Mouse (Mus musculus) left cerebral cortex, postnatal 14 days (tissue): ENCODE data around the gene Klrb1. TPM values are rescaled to one million over a fixed set of nuclear protein-coding genes. Genes with fewer than 3 reads are reported as not detected.
"Not testable (repeated sequence)": the region's sequence is repeated elsewhere in the genome, so short reads cannot be mapped to it uniquely, and the experiment has no call there.

ENCODE experiments used
- DNase-seq, 2 experiments: peaks; one replicate each; pipeline ENCODE4 v3.0.0; 2021 to 2022; ENCODE audit warnings: low spot score in 2 of 2, mixed read lengths in 1 of 2
- intact Hi-C: fragments of 180-260 bp; cut with DNase I; formaldehyde crosslinking; loops from one replicate; pipeline ENCODE4 v1.15.1; 2025
- long read RNA-seq, 2 experiments: library from polyadenylated mRNA; stranded (forward); transcript quantifications; one replicate each; pipeline ENCODE4 v2.0.0; 2021
- total RNA-seq, 2 experiments: library from RNA; stranded (reverse); gene quantifications; 2 replicates each; pipeline ENCODE4 v1.2.3; 2021

The Klrb1 gene
- total RNA-seq = under 1 TPM in 1 of 2 experiments, not detected in 1; 0.47 TPM
- long read RNA-seq, experiment 1 = 0 reads
- long read RNA-seq, experiment 2 = 0 reads

GRCm38 (mm10) chr6:128722959-128723358 is at the start of gene Klrb1:
Klrb1 (minus strand) TSS chr6:128723059.
- intact Hi-C loops = no loop called here
- DNase-seq = no peak

GRCm38 (mm10) chr6:128769481-128770253 is 46.8 kb upstream of the Klrb1 start:
- no peak for DNase-seq
- intact Hi-C loops = loop anchor here (10.0 kb wide), 1 partner anchor 465 kb away; no protein-coding TSS in a partner anchor

- intact Hi-C loops = loop anchor here (10.0 kb wide), 1 partner anchor 467 kb away; no protein-coding TSS in a partner anchor
These were observed 45.2 kb upstream of the Klrb1 start for GRCm38 (mm10) chr6:128768047-128768446.

GRCm38 (mm10) chr6:128766486-128767254 is 43.8 kb upstream of the Klrb1 start:
- peak in 1 of 2 experiments; percentile 39 for DNase-seq
- intact Hi-C loops = loop anchor here (10.0 kb wide), 1 partner anchor 468 kb away; no protein-coding TSS in a partner anchor

More at GRCm38 (mm10) chr6:128768047-128768446, 45.2 kb upstream of the Klrb1 start:
- no peak for DNase-seq

GRCm38 (mm10) chr6:128765211-128765610 is 42.4 kb upstream of the Klrb1 start:
- no peak for DNase-seq
- intact Hi-C loops = loop anchor here (10.0 kb wide), 1 partner anchor 470 kb away; no protein-coding TSS in a partner anchor

- intact Hi-C loops = loop anchor here (1.0 to 10.0 kb wide), 2 partner anchors 38 to 470 kb away; no protein-coding TSS in a partner anchor
These were observed 41.7 kb upstream of the Klrb1 start for GRCm38 (mm10) chr6:128764598-128764997.

GRCm38 (mm10) chr6:128763736-128764523 is 41.1 kb upstream of the Klrb1 start:
- intact Hi-C loops = loop anchor here (1.0 to 10.0 kb wide), 2 partner anchors 38 to 471 kb away; no protein-coding TSS in a partner anchor
- DNase-seq = peak; percentile 97 to 100

More at GRCm38 (mm10) chr6:128764598-128764997, 41.7 kb upstream of the Klrb1 start:
- no peak for DNase-seq

GRCm38 (mm10) chr6:128762892-128763670 is 40.2 kb upstream of the Klrb1 start:
- intact Hi-C loops = loop anchor here (10.0 kb wide), 1 partner anchor 472 kb away; no protein-coding TSS in a partner anchor

GRCm38 (mm10) chr6:128761144-128761540 is 38.3 kb upstream of the Klrb1 start:
- DNase-seq = no peak
- intact Hi-C loops = loop anchor here (2.0 to 10.0 kb wide), 2 partner anchors 82 to 474 kb away; no protein-coding TSS in a partner anchor

More at GRCm38 (mm10) chr6:128762892-128763670, 40.2 kb upstream of the Klrb1 start:
- DNase-seq = not testable (repeated sequence)

- DNase-seq = peak; percentile 91
- intact Hi-C loops = loop anchor here (2.0 to 10.0 kb wide), 2 partner anchors 82 to 474 kb away; no protein-coding TSS in a partner anchor
These were observed 37.7 kb upstream of the Klrb1 start for GRCm38 (mm10) chr6:128760416-128761143.

- intact Hi-C loops = loop anchor here (2.0 to 10.0 kb wide), 2 partner anchors 83 to 475 kb away; no protein-coding TSS in a partner anchor
- DNase-seq = peak; percentile 93 to 95
These were observed 37.2 kb upstream of the Klrb1 start for GRCm38 (mm10) chr6:128760016-128760415.

- intact Hi-C loops = no loop called here
- no peak for DNase-seq
These were observed 36.5 kb upstream of the Klrb1 start for GRCm38 (mm10) chr6:128759221-128759950.

GRCm38 (mm10) chr6:128755402-128755763 is 32.5 kb upstream of the Klrb1 start:
- intact Hi-C loops, DNase-seq: not testable (repeated sequence)

- not testable (repeated sequence) for DNase-seq
- intact Hi-C loops = loop anchor here (5.0 kb wide), 1 partner anchor 153 kb away; no protein-coding TSS in a partner anchor
These were observed 32.0 kb upstream of the Klrb1 start for GRCm38 (mm10) chr6:128754748-128755401.

GRCm38 (mm10) chr6:128754265-128754664 is 31.4 kb upstream of the Klrb1 start:
- intact Hi-C loops = loop anchor here (5.0 kb wide), 1 partner anchor 152 kb away; no protein-coding TSS in a partner anchor
- DNase-seq = peak in 1 of 2 experiments; percentile 51
